Mouse (Mus musculus): ENCODE measurements around the gene Ttc3.
"Not testable (repeated sequence)": the region's sequence is repeated elsewhere in the genome, so short reads cannot be mapped to it uniquely, and the experiment has no call there.

The Ttc3 gene

GRCm38 (mm10) chr16:94428948-94429347 lies 58.5 kb downstream of the Ttc3 start:
- no peak for DNase-seq (ENCODE audit: low spot score in 2 of 2)

DNA sequence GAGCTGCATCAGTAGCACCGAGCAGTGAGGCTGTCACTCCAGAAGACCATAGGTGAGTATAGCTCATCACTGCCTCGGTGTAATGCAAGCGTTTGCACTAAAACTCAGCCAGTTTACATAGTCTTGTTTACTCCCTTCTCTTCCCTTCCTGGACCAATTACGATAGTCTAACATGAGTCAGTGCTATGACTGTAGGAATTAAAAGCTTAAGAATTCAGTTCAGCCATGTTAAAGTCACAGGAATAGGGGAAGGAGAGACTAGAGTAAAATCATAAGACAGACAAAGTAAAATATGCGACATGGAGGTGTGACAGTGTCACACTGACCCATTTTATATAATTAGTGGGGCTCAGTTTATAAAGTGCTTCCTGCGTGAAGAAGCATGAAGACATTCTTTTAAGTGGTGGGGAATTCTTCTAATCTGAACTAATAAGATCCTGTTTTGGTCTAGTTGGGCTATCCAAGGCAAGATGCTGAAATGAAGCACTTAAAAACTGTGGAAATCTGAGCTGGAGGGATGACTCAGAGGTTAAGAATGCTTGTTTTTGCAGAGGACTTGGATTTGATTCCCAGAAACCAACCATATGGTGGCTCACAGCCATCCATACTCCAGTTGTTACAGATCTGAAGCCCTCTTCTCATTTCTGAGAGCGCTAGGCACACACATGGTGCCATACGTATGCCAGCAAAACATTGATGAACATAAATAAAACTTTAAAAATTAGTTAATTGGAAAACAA lies 65.2 kb downstream of the Ttc3 start:
- no peak for DNase-seq (ENCODE audit: low spot score in 2 of 2)

DNA sequence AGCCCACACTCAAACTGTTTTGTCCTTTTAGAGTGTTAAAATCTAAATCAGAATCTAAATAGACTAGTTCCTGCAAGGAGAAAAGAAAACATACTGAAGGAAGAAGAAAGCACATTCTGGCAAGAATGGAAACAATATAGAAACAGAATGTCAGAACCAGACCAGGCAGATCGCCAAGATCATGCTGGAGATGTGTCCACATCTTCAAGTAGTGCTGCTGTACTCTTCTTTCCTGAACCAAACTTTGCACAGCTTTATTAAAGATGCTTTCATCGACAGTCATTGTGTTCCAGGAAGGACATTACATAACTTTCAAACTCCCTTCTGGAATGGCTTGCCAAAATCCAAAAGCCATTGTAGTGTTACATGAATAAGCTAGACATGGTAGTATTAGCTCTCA lies 66.4 kb downstream of the Ttc3 start:
- no peak for DNase-seq (ENCODE audit: low spot score in 2 of 2)

DNA sequence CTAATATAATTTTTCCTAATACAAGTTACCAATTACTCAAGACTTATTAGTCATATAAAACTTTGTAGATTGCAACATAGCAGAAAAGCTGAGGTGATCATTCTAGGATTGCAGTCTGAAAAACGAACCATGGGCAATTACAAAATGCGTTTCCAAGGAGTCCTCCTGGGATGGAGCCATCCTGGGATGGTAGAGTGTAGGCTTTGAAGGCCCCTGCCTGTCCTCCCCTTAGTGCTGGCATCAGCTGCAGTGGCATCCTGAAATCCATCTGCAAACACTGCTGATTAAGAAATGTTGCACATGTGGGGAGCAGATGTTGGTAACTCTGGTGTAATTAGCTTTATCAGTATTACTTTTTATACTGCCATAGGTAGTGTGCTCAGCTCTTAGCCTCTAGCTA lies 70.9 kb downstream of the Ttc3 start:
- no peak for DNase-seq (ENCODE audit: low spot score in 2 of 2)

GRCm38 (mm10) chr16:94449151-94449550 lies 78.7 kb downstream of the Ttc3 start:
- no peak for DNase-seq (ENCODE audit: low spot score in 2 of 2)

DNA sequence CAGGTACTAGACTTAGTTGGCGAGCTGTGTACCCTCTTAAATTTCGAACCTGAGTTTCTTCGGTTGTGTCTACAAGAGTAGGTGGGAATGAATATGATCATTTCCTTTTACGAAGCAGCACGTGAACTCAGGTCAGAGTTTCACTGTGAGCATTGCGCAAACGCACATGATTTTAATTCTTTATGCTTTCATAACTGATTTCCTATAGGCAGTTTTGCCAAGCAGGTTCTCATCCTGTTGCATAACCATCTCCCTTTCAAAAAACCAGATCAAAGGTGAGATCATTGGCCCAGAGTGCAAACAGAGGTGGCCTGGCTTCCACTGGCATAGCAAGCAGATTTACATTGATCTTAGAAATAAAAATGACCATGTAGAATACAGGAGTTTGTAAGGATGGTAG lies 79.2 kb downstream of the Ttc3 start:
- DNase-seq (ENCODE audit: low spot score in 2 of 2), result no peak

DNA sequence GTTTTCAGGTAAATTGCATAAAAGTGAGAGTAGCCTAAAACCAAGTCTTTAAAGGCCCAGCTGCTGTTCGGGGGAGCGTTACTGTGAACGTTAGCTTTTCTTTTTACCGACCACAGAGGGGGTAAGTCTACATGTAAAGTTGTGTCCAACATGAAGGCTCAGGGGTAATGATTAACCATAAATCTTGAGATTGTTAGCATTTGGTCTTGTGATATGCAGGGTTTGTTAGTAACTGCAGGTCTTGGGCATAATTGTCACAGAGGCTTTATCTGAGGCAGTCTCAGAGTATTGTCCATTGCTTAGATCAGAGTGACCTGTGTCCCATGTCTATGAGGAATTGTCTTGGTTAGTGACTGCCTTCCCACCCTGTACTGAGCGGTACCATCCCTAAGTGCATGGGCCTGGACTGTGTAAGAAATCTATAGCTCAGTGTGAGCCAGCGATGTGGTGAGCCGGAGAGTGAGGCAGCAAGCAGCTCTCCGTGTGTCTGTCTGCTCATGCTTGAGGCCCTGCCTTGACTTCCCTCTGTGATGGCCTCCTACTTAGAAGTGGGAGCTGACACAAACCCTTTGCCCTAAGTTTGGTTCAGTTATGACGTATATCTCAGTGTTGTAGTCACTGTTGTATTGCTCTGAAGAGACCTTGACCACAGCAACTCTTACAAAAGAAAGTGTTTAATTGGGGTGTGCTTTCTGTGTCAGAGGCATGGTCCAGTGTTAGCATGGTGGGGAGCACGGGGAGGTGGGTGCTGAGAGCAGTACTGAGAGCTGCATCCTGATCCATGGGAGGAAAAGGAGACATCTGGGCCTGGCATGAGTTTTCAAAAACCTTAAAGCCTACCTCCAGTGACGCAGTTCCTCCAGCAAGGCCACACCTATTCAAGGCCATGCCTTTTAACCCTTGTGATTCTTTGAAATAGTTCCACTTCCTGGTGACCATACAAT lies 81.4 kb downstream of the Ttc3 start:
- no peak for DNase-seq (ENCODE audit: low spot score in 2 of 2)

- DNase-seq (ENCODE audit: low spot score in 2 of 2), result no peak
Measured at GRCm38 (mm10) chr16:94452768-94453167, 82.3 kb downstream of the Ttc3 start.

DNA sequence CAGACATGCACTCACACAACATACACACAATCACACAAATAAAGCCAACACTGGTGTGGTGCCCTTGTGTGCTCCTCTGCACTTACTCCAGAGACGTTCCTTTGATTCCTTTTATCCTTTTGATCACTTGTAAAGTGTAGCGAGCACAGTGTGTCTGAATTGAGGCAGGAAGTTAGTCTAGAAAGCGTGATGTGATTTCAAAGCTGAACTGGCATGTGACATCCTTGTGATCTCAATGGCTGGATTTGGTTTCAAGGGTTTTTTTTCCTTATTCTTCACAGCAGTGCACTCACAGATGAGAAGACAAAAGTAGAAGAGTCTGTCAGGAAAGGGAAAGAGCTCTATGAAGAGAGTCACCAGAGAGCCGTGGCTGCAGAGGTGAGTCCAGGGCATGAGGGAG lies 83.7 kb downstream of the Ttc3 start:
- DNase-seq (ENCODE audit: low spot score in 2 of 2), result no peak

GRCm38 (mm10) chr16:94464067-94464466 lies 93.6 kb downstream of the Ttc3 start:
- DNase-seq (ENCODE audit: low spot score in 2 of 2), result no peak

GRCm38 (mm10) chr16:94465900-94466299 lies 95.5 kb downstream of the Ttc3 start:
- DNase-seq (ENCODE audit: low spot score in 2 of 2), result no peak

DNA sequence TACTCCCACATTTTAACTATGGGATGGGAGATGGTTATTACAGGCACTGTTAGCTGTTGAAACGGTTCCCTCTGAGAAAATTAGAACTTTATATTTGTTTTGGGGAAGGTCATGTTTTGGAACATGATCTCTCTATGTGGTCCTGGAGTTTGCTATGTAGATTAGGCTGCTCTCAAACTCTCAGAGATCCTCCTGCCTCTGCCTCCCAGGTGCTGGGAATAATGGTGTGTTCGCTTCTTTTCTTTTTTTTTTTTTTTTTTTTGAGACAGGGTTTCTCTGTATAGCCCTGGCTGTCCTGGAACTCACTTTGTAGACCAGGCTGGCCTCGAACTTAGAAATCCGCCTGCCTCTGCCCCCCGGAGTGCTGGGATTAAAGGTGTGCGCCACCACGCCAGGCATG lies 95.9 kb downstream of the Ttc3 start:
- DNase-seq (ENCODE audit: low spot score in 2 of 2), result not testable (repeated sequence)

- DNase-seq (ENCODE audit: low spot score in 2 of 2), result no peak
Measured at GRCm38 (mm10) chr16:94467337-94468055, 97.1 kb downstream of the Ttc3 start.

DNA sequence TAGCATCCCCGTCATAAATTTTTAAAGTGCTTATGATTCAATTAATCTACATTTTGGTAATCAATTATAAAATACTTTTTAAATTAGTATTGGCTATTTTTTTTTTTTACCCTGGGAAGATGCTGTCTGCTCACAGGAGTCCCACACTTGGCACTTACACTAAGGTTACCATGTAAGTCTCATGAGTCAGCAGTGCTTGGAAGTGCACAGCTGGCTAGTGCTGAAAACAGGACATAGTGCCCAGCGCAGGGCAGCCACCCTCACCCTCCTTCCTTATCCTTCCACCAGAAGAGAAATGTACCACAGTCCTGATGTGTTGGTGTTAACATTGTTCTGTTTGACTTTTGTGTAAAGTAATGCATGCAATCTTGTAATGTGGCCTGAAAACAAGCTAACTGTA lies 98.0 kb downstream of the Ttc3 start:
- DNase-seq (ENCODE audit: low spot score in 2 of 2), result no peak

DNA sequence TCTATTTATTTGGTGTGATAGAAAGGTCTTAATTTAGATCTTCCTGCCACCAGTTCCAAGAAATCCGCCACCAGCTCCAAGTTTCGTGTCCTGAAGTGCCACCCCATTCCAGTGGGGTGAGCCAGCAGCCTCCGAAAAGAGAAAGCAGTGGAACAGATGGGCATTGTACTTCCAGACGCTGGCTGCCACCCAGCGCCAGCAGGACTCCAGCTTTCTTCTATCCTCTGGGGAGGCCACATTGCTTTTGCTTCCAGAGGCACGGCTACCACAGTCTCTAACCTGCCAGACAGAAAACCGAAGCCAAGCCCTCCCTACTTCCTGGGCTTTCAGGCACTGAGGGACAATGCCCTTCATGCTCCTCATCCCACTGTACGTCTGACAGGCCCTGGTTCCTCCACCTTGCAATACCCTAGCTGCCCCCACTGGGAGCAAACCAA lies 102.1 kb downstream of the Ttc3 start:
- no peak for DNase-seq (ENCODE audit: low spot score in 2 of 2)

GRCm38 (mm10) chr16:94473086-94473822 lies 102.8 kb downstream of the Ttc3 start:
- DNase-seq (ENCODE audit: low spot score in 2 of 2), result no peak

GRCm38 (mm10) chr16:94484752-94485535 lies 114.5 kb downstream of the Ttc3 start:
- DNase-seq (ENCODE audit: low spot score in 2 of 2), result no peak

GRCm38 (mm10) chr16:94487341-94487740 lies 116.9 kb downstream of the Ttc3 start:
- DNase-seq (ENCODE audit: low spot score in 2 of 2), result no peak

- no peak for DNase-seq (ENCODE audit: low spot score in 2 of 2)
Measured at GRCm38 (mm10) chr16:94489326-94489725, 118.9 kb downstream of the Ttc3 start.

GRCm38 (mm10) chr16:94497176-94497575 lies 126.8 kb downstream of the Ttc3 start:
- not testable (repeated sequence) for DNase-seq (ENCODE audit: low spot score in 2 of 2)

DNA sequence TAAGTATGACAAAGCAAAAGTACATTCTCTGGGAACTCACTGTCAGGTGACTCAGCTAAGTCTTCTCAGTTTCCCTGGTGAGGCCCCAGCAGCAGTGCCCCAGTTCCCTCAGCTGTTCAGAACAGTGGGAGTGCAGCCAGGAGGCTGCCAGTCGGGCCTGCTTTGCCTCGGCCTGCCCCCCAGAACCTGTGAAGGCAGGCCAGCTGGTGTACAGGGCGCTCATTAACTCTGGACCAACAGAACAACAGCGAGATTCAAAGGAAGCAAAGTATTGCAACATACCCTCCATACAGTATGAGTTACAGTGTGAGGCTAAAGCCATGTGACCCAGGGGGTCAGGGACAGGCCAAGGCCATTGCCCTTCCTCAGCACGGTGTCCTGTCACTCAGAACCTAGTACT lies 127.5 kb downstream of the Ttc3 start:
- no peak for DNase-seq (ENCODE audit: low spot score in 2 of 2)

Data from thymus, postnatal 10 days (tissue).